Mouse (Mus musculus) adrenal gland, postnatal 36 days (tissue): ENCODE data around the gene Angpt4. TPM values are rescaled to one million over a fixed set of nuclear protein-coding genes. Genes with fewer than 3 reads are reported as not detected.

ENCODE experiments used
- DNase-seq, 2 experiments: peaks; one replicate each; pipeline ENCODE4 v3.0.0; 2021; ENCODE audit warnings: mixed read lengths in 1 of 2
- microRNA-seq: library from miRNA; unstranded; fragments of <30 nt; microRNA quantifications from one replicate; pipeline ENCODE4 v1.2.0, GENCODE M21; 2021
- total RNA-seq, 2 experiments: library from RNA; stranded (reverse); gene quantifications; 2 replicates each; pipeline ENCODE4 v1.2.3; 2021

Gene Angpt4
- total RNA-seq, 2 experiments from 2014 or later: 0.33 to 1.2 TPM

GRCm38 (mm10) chr2:151980355-151980693 is 69.3 kb downstream of the Angpt4 start:
- DNase-seq: no peak

DNA sequence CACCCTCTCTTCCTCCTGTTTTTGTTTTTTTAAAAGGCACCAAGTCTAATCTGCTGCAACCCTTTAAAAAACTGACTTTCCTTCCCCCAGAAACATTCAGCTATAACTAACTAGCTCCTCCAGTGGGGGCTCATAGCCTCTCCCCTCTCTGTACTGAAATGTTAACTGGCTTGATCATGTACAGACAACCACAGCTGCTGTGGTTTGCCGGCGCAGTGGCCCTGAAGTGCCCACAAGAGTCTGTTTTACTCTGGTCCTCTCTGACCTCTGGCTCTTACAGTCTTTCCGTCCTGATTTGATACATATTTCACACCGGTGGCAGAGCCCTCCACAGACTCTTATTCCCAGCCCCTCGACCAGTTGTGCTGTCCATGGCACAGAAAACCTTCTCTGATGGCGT is 70.3 kb downstream of the Angpt4 start:
- no peak for DNase-seq

- DNase-seq: no peak
Observed at GRCm38 (mm10) chr2:151982476-151982875, 71.5 kb downstream of the Angpt4 start.

DNA sequence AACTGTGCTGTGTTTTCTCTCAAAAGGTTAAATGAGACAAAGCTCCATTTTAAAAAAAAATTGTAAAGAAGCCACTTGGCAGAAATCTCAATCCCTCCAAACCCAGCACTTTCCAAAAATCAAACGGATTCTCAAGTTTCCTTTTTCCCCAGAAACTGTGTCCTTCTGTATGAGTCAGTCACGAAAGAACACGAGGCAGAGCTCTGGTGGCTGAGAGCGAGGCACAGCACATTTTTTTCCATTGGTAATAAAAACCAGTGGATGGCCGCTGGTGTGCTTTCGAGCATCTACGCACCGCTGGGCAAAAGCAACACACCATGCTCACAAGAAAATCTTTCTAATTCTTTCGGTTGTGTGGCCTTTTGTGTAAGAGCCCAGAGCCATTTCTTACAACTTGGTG is 73.0 kb downstream of the Angpt4 start:
- DNase-seq: no peak

DNA sequence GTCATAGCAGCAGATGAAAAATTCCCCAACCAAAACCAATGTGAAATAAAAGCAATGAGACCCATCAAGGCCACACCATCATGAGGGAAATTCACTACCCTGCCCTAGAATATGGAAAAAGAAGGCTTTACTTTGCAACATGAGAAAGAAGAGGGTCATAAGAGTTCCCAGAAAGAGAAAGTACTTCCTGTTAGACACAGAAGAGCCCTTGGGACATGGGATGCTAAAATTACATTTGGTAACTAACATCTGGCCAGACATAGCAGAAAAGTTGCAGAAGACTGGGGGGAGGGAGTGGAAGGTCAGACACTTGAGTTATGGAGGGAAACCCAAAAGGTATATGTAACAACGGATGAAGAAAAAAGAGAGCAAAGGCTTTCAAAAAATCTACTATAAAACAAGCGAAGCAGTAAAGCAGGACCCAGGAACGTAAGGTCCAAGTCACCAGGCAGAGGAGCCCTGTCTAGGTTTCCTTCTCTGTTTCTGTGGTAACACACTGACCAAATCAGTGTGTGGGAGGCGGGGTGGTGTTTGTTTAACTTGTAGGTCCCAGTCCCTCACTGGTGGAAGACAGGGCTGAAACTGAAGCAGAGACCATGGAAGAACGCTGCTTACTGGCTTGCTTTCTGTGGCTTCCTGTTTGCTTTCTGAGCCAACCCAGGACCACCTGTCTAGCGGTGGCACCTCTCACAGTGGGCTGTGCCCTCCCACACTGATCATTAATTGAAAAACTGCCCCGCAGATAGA is 74.6 kb downstream of the Angpt4 start:
- no peak for DNase-seq

GRCm38 (mm10) chr2:151986958-151987357 is 75.9 kb downstream of the Angpt4 start:
- no peak for DNase-seq

DNA sequence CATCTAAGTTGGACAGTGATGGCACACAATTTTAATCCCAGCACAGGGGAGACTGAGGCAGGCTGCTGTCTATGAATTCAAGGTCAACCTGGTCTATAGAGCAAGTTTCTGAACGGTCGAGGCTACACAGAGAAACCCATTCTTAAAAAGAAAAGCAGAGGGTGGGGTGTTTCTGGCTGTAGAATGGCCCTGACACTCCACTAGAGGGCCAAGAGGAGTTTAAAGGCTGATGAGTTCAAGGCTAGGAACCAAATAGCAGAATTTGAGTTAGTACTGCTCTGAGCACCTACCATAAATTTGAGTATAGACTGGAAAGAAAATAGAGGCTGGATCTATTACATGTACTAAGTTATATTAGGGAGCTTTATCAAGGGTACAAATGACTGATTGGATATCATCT is 78.0 kb downstream of the Angpt4 start:
- no peak for DNase-seq

- no peak for DNase-seq
Observed at GRCm38 (mm10) chr2:151990985-151991394, 80.0 kb downstream of the Angpt4 start.

DNA sequence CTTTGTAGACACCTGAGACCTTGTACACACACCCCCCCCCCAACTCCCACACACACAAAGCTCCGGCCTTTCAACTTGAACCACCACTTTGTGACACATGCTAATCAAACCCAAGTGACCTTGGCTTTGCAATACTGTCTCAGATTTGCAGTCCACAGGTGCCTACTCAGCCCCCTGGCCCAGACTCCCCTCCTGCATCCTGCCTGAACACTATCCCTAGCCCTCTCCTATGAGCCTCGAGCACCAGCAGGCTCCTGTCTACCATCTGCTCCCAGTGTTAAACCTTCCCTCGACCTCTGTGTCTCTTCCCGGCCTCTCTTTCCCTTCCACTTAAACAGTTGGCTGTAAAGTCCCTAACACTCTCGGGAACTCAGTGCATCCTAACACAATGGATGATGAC is 80.4 kb downstream of the Angpt4 start:
- no peak for DNase-seq

DNA sequence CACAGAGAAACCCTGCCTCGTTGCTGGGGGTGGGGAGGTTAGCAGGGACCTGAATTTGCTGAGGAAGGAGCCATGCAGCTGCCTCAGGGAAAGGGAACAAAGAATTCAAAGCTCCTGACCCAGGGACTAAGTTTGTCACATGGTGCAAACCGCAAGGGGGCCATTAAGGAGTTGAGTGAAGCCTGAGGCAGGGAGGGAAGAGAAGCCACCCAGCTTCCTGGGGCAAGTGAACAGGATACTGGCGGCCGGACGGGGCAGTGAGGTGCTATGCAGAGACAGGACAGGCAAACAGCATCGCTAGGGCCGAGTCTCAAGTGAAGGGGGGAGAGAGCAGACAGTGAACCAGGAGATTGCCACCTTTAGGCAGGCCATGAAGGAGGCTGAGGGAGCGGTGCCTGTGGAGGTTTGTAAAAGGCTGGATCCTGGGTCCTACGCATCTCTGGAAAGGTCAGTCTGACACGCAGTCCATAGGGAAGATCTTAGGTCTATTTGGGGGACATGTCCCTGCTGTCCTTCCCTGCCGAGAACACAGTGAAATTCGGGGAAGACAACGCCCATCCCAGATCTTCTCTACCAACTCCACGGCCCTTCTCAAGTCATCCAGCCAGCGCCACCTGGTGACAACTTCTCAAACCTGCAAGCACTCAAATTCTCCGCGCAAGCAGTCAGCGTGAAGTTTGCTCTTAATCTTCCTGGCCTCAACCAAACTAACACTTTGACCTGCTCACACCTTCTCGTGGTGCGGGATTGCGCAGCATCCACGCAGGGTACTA is 83.5 kb downstream of the Angpt4 start:
- peak; percentile 81 to 82 for DNase-seq

Small RNA genes lying within 50 kb of the gene (microRNA-seq; reads per million reads assigned to microRNA genes)
- not detected for gene Mir1953

Other genes with a start within 250 kb of the Angpt4 start
- not detected for gene Rad21l, start 242.7 kb upstream of the Angpt4 start, total RNA-seq
- 1 to 10 TPM in 1 of 2 experiments, under 1 TPM in 1; 0.23 to 1.6 TPM for gene Tmem74b, start 209.2 kb upstream of the Angpt4 start, total RNA-seq
- 10 to 100 TPM; 31.8 to 38.2 TPM for gene Psmf1, start 167.0 kb upstream of the Angpt4 start, total RNA-seq
- gene Rspo4, start 68.3 kb upstream of the Angpt4 start, total RNA-seq: under 1 TPM; 0.23 to 0.33 TPM
- 1 to 10 TPM; 8.5 to 9.6 TPM for gene Fam110a, start 69.0 kb downstream of the Angpt4 start, total RNA-seq
- gene Slc52a3, start 85.3 kb downstream of the Angpt4 start, total RNA-seq: 1 to 10 TPM; 2.1 to 3.6 TPM
- gene Scrt2, start 170.3 kb downstream of the Angpt4 start, total RNA-seq: 1 to 10 TPM in 1 of 2 experiments, under 1 TPM in 1; 0.13 to 1.1 TPM
- 100 to 1,000 TPM; 264 to 540 TPM for gene Srxn1, start 194.3 kb downstream of the Angpt4 start, total RNA-seq
- 1 to 10 TPM; 4.4 to 4.7 TPM for gene Tcf15, start 232.4 kb downstream of the Angpt4 start, total RNA-seq